Comparison of ENCODE assay signal across 8 mouse cellular contexts in the genomic region with DNA sequence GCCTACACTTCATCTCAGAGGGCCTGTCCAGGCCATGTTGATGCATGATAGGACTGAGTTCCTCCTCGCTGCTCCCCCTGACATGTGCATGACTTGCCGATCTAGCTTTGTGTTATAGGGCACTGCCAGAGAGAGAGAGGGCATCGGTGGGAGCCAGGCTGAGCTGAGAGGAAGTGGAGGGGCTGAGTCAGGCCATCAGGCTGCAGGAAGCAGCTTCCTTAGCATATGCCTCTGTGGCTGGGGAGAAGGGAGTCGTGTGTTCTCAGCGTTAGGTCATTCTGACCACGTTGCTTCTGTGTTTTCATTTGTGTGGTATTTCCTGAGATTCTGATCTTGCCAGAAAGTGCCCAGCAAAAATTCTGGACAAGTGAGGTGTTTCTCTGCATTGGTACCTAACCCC. TPM values are rescaled to one million over a fixed set of nuclear protein-coding genes. Genes with fewer than 3 reads are reported as not detected.
DNase-seq lines count a peak whose midpoint lies in the region; ATAC-seq and TF ChIP-seq lines count a peak whose summit lies in the region.

No protein-coding gene starts in this region.

- DNase-seq in limb, embryonic 10.5 days (ENCODE audit: low spot score) = no peak
- DNase-seq in splenic B cell, adult 2 months (ENCODE audit: low read depth, low spot score) = peak; percentile 40
- DNase-seq in right cerebral cortex, postnatal 4 days = no peak
- DNase-seq in left cerebral cortex, adult 11 months (ENCODE audit: low spot score) = no peak

- 65% methylated on average over 6 of the region's 6 CpGs for WGBS in limb, embryonic 12.5 days
- WGBS in limb, embryonic 10.5 days = 79% methylated on average over 6 of the region's 6 CpGs
- WGBS in bone marrow, adult 2 months = 3% methylated on average over 6 of the region's 6 CpGs
- 46% methylated on average over 6 of the region's 6 CpGs for WGBS in limb, embryonic 15.5 days
- WGBS in forebrain, embryonic 13.5 days = 81% methylated on average over 6 of the region's 6 CpGs

- no peaks in the 10 kb centered on the region for H3K9me3 ChIP-seq in limb, embryonic 12.5 days
- no peaks in the 10 kb centered on the region for H3K9me3 ChIP-seq in limb, embryonic 10.5 days (replicated peaks)
- H3K9me3 ChIP-seq in limb, embryonic 15.5 days = no peaks in the 10 kb centered on the region
- H3K9me3 ChIP-seq in forebrain, embryonic 13.5 days (replicated peaks) = no peaks in the 10 kb centered on the region

- H3K4me2 ChIP-seq in limb, embryonic 12.5 days = no peak overlapping the region
- no peak overlapping the region for H3K4me2 ChIP-seq in limb, embryonic 15.5 days
- no peak overlapping the region for H3K4me2 ChIP-seq in forebrain, embryonic 13.5 days

- ATAC-seq in limb, embryonic 12.5 days (ENCODE audit: insufficient number of reproducible peaks, insufficient read depth, low FRiP score, low TSS enrichment, low read depth) = no peak
- no peak for ATAC-seq in limb, embryonic 15.5 days (ENCODE audit: insufficient number of reproducible peaks, low FRiP score, low TSS enrichment, low read depth)
- ATAC-seq in forebrain, embryonic 13.5 days = no peak

- H3K27me3 ChIP-seq in limb, embryonic 12.5 days = no peaks in the 10 kb centered on the region
- H3K27me3 ChIP-seq in limb, embryonic 10.5 days (ENCODE audit: low read depth, poor library complexity, severe bottlenecking) = no peaks in the 10 kb centered on the region
- no peaks in the 10 kb centered on the region for H3K27me3 ChIP-seq in limb, embryonic 15.5 days
- no peaks in the 10 kb centered on the region for H3K27me3 ChIP-seq in splenic B cell, adult 2 months (ENCODE audit: control insufficient read depth, insufficient read depth, low read length, poor library complexity, severe bottlenecking)
- H3K27me3 ChIP-seq in forebrain, embryonic 13.5 days = no peaks in the 10 kb centered on the region

- peaks cover 32% of the 10 kb centered on the region for H3K4me1 ChIP-seq in limb, embryonic 12.5 days (replicated peaks)
- H3K4me1 ChIP-seq in limb, embryonic 10.5 days = peaks cover 40% of the 10 kb centered on the region
- peaks cover 29% of the 10 kb centered on the region for H3K4me1 ChIP-seq in bone marrow, adult 2 months (ENCODE audit: control insufficient read depth, insufficient read depth, low read length)
- peaks cover 71% of the 10 kb centered on the region for H3K4me1 ChIP-seq in limb, embryonic 15.5 days
- peaks cover 29% of the 10 kb centered on the region for H3K4me1 ChIP-seq in forebrain, embryonic 13.5 days

- TF ChIP-seq CTCF in bone marrow, adult 2 months (IDR thresholded peaks at IDR 0.05; ENCODE audit: control insufficient read depth, insufficient read depth, low read length) = no peak

- 0 out of 2 replicates have a peak, but pooled peaks cover 5% of the 10 kb centered on the region for H3K36me3 ChIP-seq in limb, embryonic 12.5 days
- H3K36me3 ChIP-seq in limb, embryonic 10.5 days = no peaks in the 10 kb centered on the region; the same call in 1 of the 2 replicates
- H3K36me3 ChIP-seq in limb, embryonic 15.5 days = no peaks in the 10 kb centered on the region
- no peaks in the 10 kb centered on the region for H3K36me3 ChIP-seq in splenic B cell, adult 2 months (ENCODE audit: control insufficient read depth, insufficient read depth, low read length, poor library complexity, severe bottlenecking)
- H3K36me3 ChIP-seq in forebrain, embryonic 13.5 days (ENCODE audit: poor library complexity, severe bottlenecking) = peaks cover 4% of the 10 kb centered on the region; the same call in 1 of the 2 replicates

- no peak overlapping the region for H3K9ac ChIP-seq in limb, embryonic 12.5 days (replicated peaks)
- H3K9ac ChIP-seq in limb, embryonic 15.5 days = 0 out of 2 replicates have a peak overlapping the region, but pooled peaks have one; percentile 20
- no peak overlapping the region for H3K9ac ChIP-seq in forebrain, embryonic 13.5 days

- TF ChIP-seq POLR2A in bone marrow, adult 2 months (IDR thresholded peaks at IDR 0.05; ENCODE audit: borderline replicate concordance, control insufficient read depth, low read depth, low read length) = no peak

- no peak overlapping the region for H3K4me3 ChIP-seq in limb, embryonic 12.5 days (replicated peaks)
- no peak overlapping the region for H3K4me3 ChIP-seq in limb, embryonic 10.5 days
- H3K4me3 ChIP-seq in bone marrow, adult 2 months (replicated peaks; ENCODE audit: control insufficient read depth, low read depth, low read length) = no peak overlapping the region
- H3K4me3 ChIP-seq in limb, embryonic 15.5 days = no peak overlapping the region
- H3K4me3 ChIP-seq in forebrain, embryonic 13.5 days = no peak overlapping the region

- peak overlapping the region; percentile 23; the same call in 1 of the 2 replicates for H3K27ac ChIP-seq in limb, embryonic 12.5 days
- no peak overlapping the region for H3K27ac ChIP-seq in limb, embryonic 10.5 days
- H3K27ac ChIP-seq in bone marrow, adult 2 months (ENCODE audit: control insufficient read depth, insufficient read depth, low read depth, low read length, poor library complexity) = peak overlapping the region; percentile 59
- 0 out of 2 replicates have a peak overlapping the region, but pooled peaks have one; percentile 11 for H3K27ac ChIP-seq in limb, embryonic 15.5 days
- H3K27ac ChIP-seq in forebrain, embryonic 13.5 days = no peak overlapping the region

RNA-seq across cellular contexts. Expression of a gene that starts 17.4 kb away (rescaled TPM):
- polyA plus RNA-seq in limb, embryonic 12.5 days (2016; fragmentation: Nextera tagmentation; extraction: Ambion mirVana) = 51.7 and 60.1 TPM in 2 replicates
- polyA plus RNA-seq in limb, embryonic 10.5 days (2016; fragmentation: Nextera tagmentation; extraction: Ambion mirVana) = 56.4 and 62.2 TPM in 2 replicates
- polyA plus RNA-seq in bone marrow, adult 2 months (2011; ENCODE audit: insufficient read depth, insufficient read length, low replicate concordance, missing spikeins) = 13.7 and 34.3 TPM in 2 replicates
- polyA plus RNA-seq in limb, embryonic 15.5 days (2015; fragmentation: Nextera tagmentation; extraction: Ambion mirVana) = 50.2 and 55.6 TPM in 2 replicates
- polyA plus RNA-seq in forebrain, embryonic 13.5 days (2015; fragmentation: Nextera tagmentation; extraction: Ambion mirVana) = 94.4 and 104 TPM in 2 replicates

Comparison
In these comparisons a context has a peak if more than half of its experiments do, and no peak if none do; other contexts are left out.
1. H3K27ac ChIP-seq: peak in limb, embryonic 12.5 days (single experiment), bone marrow, adult 2 months (single experiment) and limb, embryonic 15.5 days (single experiment); none in limb, embryonic 10.5 days (single experiment) and forebrain, embryonic 13.5 days (single experiment).